Mouse (Mus musculus) forebrain, embryonic 16.5 days (tissue): ENCODE results near the gene Sephs2. TPM values are rescaled to one million over a fixed set of nuclear protein-coding genes. Genes with fewer than 3 reads are reported as not detected.

Source experiments
- ATAC-seq: fragments of 200-750 bp; cut with Nextera tagmentation; 2 replicates; pipeline ENCODE4 v1.8.0; 2017; ENCODE audit warnings: mild to moderate bottlenecking, moderate library complexity
- H3K27ac ChIP-seq: fragments of 300-500 bp; sonication (generic); 2 replicates; pipeline ENCODE4 v1.5.1; 2014; ENCODE audit warnings: low read length, control low read depth
- H3K27me3 ChIP-seq: fragments of 300-500 bp; sonication (generic); replicated peaks from 2 replicates; pipeline ENCODE4 v1.6.1; 2014; ENCODE audit warnings: low read length; ENCODE audit not compliant: control insufficient read depth, insufficient read depth
- H3K36me3 ChIP-seq: fragments of 300-500 bp; sonication (generic); 2 replicates; pipeline ENCODE4 v1.6.1; 2014; ENCODE audit not compliant: control insufficient read depth, insufficient read depth
- H3K4me1 ChIP-seq: fragments of 300-500 bp; sonication (generic); replicated peaks from 2 replicates; pipeline ENCODE4 v1.6.1; 2014; ENCODE audit warnings: low read length; ENCODE audit not compliant: control insufficient read depth, insufficient read depth
- H3K4me2 ChIP-seq: fragments of 300-500 bp; sonication (generic); 2 replicates; pipeline ENCODE4 v1.6.1; 2014; ENCODE audit warnings: mild to moderate bottlenecking, low read length, control low read depth
- H3K4me3 ChIP-seq: fragments of 300-500 bp; sonication (generic); replicated peaks from 2 replicates; pipeline ENCODE4 v1.5.1; 2014; ENCODE audit warnings: mild to moderate bottlenecking, low read length, control low read depth
- H3K9ac ChIP-seq: fragments of 300-500 bp; sonication (generic); replicated peaks from 2 replicates; pipeline ENCODE4 v1.6.1; 2014; ENCODE audit warnings: low read depth, low read length, control low read depth
- H3K9me3 ChIP-seq: fragments of 300-500 bp; sonication (generic); 2 replicates; pipeline ENCODE4 v1.6.1; 2016; ENCODE audit warnings: low read length; ENCODE audit not compliant: control insufficient read depth
- WGBS: fragments of 180-500 bp; shearing (Covaris S2); extraction: QIAGEN DNeasy Blood & Tissue Kit; methylation state at CpG from one replicate; pipeline ENCODE4 v1.1.7; 2014; 5-methylcytosine and 5-hydroxymethylcytosine counted together
- polyA plus RNA-seq: library from polyadenylated mRNA; unstranded; fragments of >200 nt; fragmentation: Nextera tagmentation; extraction: Ambion mirVana; gene quantifications from 2 replicates; pipeline ENCODE4 v1.2.1, GENCODE M21; 2015

Gene Sephs2
- polyA plus RNA-seq, 1 experiment from 2014 or later, result 48.3 TPM

GRCm38 (mm10) chr7:127244658-127245510 lies 29.0 kb downstream of the Sephs2 start:
- Histone ChIP-seq H3K4me1 (peaks cover 21% of the 10 kb centered on the region), H3K9ac (peak overlapping the region; percentile 77), H3K27ac (peak overlapping the region; percentile 89), H3K4me2 (peak overlapping the region; percentile 93), H3K4me3 (peak overlapping the region; percentile 84), H3K36me3 (no peaks in the 10 kb centered on the region; the same call in 1 of the 2 replicates), H3K27me3 (no peaks in the 10 kb centered on the region), H3K9me3 (no peaks in the 10 kb centered on the region)
- WGBS, result 9% methylated on average over 32 of the region's 33 CpGs
- ATAC-seq, result peak; percentile 66

DNA sequence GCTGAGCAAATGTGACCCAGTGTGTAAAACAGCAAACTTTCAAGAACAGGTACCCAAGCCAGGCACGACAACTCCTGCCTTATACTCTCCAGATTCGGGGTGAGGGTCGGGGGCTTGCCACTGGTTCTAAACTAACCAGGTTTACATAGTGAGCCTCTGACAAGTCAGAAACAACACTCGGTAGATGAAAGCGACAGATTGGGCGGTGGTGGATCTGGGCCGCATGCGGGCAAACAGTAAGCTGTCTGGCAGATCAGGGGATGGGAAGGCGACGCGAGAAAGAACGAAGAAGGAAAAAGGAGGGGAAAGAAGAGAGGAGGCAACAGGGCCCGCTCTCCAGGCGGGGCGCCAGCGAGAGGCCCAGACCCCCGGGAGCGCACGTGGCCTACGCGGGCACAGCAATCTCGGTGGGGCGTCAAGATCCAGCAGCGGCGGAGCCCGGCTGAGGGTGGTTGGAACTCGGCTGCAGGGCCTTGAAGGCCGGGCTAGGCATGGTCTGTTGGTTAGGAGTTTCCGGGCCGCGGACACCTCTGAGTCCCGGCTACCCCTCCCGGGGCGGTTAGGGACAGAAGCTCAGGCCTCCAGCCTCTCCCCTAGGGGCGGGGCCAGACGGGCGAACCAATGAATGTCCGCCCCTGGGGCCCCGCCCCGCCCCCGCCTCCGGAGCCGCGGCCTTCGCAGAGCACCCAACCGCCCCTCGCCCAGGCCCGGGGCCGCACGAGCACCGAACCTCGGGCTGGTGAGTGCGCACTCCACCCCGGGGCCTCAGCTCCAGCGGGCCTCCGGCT lies 29.8 kb downstream of the Sephs2 start, which contains the start of gene Zfp771:
Zfp771 (plus strand) TSS at position 405 of the 788 bp plus-strand sequence.
- H3K9me3 ChIP-seq, result no peaks in the 10 kb centered on the region
- H3K4me3 ChIP-seq, result peak within 1 kb of the TSS; percentile 84
- H3K4me2 ChIP-seq, result peak within 1 kb of the TSS; percentile 93
- H3K36me3 ChIP-seq, result no peaks in the 10 kb centered on the region
- peaks cover 21% of the 10 kb centered on the region for H3K4me1 ChIP-seq
- H3K27ac ChIP-seq, result peak within 1 kb of the TSS; percentile 89
- no peaks in the 10 kb centered on the region for H3K27me3 ChIP-seq
- H3K9ac ChIP-seq, result peak within 1 kb of the TSS; percentile 77
- under 1% methylated on average over 48 of the region's 56 CpGs for WGBS
- ATAC-seq, result peak; percentile 97

DNA sequence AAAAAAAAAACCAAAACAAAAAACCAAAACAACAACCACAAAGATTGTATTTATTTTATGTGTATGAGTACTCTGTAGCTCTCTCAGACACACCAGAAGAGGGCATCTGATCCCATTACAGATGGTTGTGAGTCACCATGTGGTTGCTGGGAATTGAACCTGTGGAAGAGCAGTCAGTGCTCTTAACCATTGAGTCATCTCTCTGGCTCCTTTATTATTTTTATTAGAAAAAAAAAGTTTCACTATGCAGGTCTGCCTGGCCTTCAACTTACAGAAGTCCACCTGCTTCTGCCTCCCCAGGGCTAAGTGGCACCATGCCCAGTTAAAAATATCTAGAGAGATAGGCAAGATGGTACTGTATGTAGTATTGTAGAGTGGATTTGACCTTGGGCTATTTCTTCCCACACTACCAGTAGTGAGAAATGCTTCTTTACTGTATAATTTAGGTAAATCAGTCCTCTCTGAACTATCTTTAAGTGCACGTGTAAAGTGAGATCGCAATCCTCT lies 30.4 kb downstream of the Sephs2 start:
- 28% methylated on average over 2 of the region's 2 CpGs for WGBS
- no peak for ATAC-seq
- H3K27me3 ChIP-seq, result no peaks in the 10 kb centered on the region
- no peaks in the 10 kb centered on the region for H3K9me3 ChIP-seq
- H3K4me3 ChIP-seq, result peak overlapping the region; percentile 84
- peak overlapping the region; percentile 77 for H3K9ac ChIP-seq
- H3K36me3 ChIP-seq, result no peaks in the 10 kb centered on the region
- peak overlapping the region; percentile 89 for H3K27ac ChIP-seq
- peak overlapping the region; percentile 93 for H3K4me2 ChIP-seq
- peaks cover 21% of the 10 kb centered on the region for H3K4me1 ChIP-seq

- H3K4me2 ChIP-seq, result peak overlapping the region; percentile 88
- no peak overlapping the region for H3K27ac ChIP-seq
- H3K4me1 ChIP-seq, result peaks cover 32% of the 10 kb centered on the region
- ATAC-seq, result no peak
- H3K27me3 ChIP-seq, result no peaks in the 10 kb centered on the region
- no peak overlapping the region for H3K9ac ChIP-seq
- H3K36me3 ChIP-seq, result peaks cover 25% of the 10 kb centered on the region
- WGBS, result 55% methylated on average over 2 of the region's 2 CpGs
- H3K4me3 ChIP-seq, result no peak overlapping the region
- no peaks in the 10 kb centered on the region for H3K9me3 ChIP-seq
Observed at GRCm38 (mm10) chr7:127234777-127235176, 39.1 kb downstream of the Sephs2 start.

DNA sequence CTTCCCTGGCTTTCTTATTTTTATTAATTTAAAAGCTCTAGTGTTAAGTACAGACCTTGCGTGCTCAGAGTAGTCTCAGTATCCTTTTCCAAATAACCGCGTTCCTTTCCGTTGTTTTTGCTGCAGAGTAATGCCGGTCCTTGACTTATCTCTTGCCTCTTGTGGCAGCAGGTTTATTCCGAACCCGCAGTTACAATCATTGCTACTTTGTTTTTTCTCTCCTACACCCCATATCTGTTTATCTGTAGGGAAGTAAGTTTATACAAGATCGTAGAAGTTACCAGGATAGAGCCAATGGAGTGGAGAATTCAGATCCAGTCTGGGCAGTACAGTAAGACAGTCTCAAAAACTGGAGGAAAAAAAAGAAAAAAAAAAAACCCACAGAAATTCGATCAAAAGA lies 40.1 kb downstream of the Sephs2 start:
- H3K9ac ChIP-seq, result peak overlapping the region; percentile 96
- WGBS, result 4% methylated on average over 9 of the region's 9 CpGs
- peak overlapping the region; percentile 85 for H3K4me3 ChIP-seq
- peak overlapping the region; percentile 100 for H3K27ac ChIP-seq
- H3K4me1 ChIP-seq, result peaks cover 34% of the 10 kb centered on the region
- H3K36me3 ChIP-seq, result peaks cover 25% of the 10 kb centered on the region
- peak overlapping the region; percentile 88 for H3K4me2 ChIP-seq
- H3K9me3 ChIP-seq, result no peaks in the 10 kb centered on the region
- ATAC-seq, result no peak
- no peaks in the 10 kb centered on the region for H3K27me3 ChIP-seq

GRCm38 (mm10) chr7:127233368-127233749 lies 40.5 kb downstream of the Sephs2 start:
- peaks cover 25% of the 10 kb centered on the region for H3K36me3 ChIP-seq
- H3K4me2 ChIP-seq, result peak overlapping the region; percentile 88
- H3K27me3 ChIP-seq, result no peaks in the 10 kb centered on the region
- H3K4me3 ChIP-seq, result peak overlapping the region; percentile 85
- peak overlapping the region; percentile 100 for H3K27ac ChIP-seq
- WGBS, result under 1% methylated on average over 27 of the region's 27 CpGs
- peak; percentile 47 for ATAC-seq
- peaks cover 34% of the 10 kb centered on the region for H3K4me1 ChIP-seq
- H3K9ac ChIP-seq, result peak overlapping the region; percentile 96
- H3K9me3 ChIP-seq, result no peaks in the 10 kb centered on the region

- H3K36me3 ChIP-seq, result peaks cover 22% of the 10 kb centered on the region
- under 1% methylated on average over 62 of the region's 64 CpGs for WGBS
Observed at GRCm38 (mm10) chr7:127232622-127233367, 41.1 kb downstream of the Sephs2 start, which contains the start of the genes Zfp553 and Sept1. Gene Zfp553, plus strand, starts transcription at chr7:127233061. Gene Sept1, minus strand, starts transcription at chr7:127233130.

DNA sequence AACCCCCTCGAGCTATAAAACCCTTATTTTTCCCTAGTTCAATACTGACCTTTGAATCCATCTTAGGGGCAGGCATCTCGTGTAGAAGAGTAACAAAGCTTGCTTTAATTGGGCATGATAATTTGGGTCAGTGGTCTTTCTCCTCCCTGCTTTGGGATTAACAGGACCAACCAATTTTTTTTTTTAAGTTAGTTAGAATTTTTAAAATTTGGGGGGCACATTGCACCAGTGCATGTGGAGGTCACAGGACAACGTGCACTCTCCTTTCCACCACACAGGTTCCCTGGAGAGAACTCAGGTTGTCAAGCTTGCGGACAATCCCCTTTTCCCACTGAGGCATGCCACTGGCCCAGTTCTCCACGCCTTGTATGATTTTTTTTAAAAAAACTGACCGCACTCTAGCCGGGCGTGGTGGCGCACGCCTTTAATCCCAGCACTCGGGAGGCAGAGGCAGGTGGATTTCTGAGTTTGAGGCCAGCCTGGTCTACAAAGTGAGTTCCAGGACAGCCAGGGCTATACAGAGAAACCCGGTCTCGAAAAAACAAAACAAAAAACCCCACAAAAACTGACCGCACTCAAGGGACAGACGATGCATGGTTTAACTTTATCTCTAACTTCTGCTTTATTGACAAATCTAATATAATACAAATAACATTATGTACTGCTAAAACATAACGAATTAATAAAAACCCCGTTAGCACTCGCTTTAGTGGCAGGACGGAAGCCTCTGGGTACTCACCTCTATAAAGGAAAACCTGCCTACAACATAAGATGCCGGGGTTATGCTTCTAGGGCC lies 41.8 kb downstream of the Sephs2 start:
- no peak for ATAC-seq
- 3% methylated on average over 20 of the region's 20 CpGs for WGBS
- Histone ChIP-seq H3K27me3 (no peaks in the 10 kb centered on the region), H3K27ac (peak overlapping the region; percentile 100), H3K4me1 (peaks cover 34% of the 10 kb centered on the region), H3K4me2 (peak overlapping the region; percentile 99), H3K9me3 (no peaks in the 10 kb centered on the region), H3K36me3 (peaks cover 19% of the 10 kb centered on the region), H3K9ac (peak overlapping the region; percentile 96), H3K4me3 (peak overlapping the region; percentile 85)

More at GRCm38 (mm10) chr7:127232622-127233367, 41.1 kb downstream of the Sephs2 start, which contains the start of the genes Zfp553 and Sept1:
- peak; percentile 95 for ATAC-seq
- Histone ChIP-seq H3K9me3 (no peaks in the 10 kb centered on the region), H3K4me2 (peak within 1 kb of the TSS; percentile 99), H3K9ac (peak within 1 kb of the TSS; percentile 96), H3K27ac (peak within 1 kb of the TSS; percentile 100), H3K4me3 (peak within 1 kb of the TSS; percentile 85), H3K27me3 (no peaks in the 10 kb centered on the region), H3K4me1 (peaks cover 34% of the 10 kb centered on the region)
